Mouse (Mus musculus) bone marrow macrophage, adult 2 months (primary cell): Measurements from ENCODE around the gene Cdrt4. TPM values are rescaled to one million over a fixed set of nuclear protein-coding genes. Genes with fewer than 3 reads are reported as not detected.

Experiments used
- H3K27ac ChIP-seq: 2 replicates; pipeline ENCODE4 v1.5.1; 2012; ENCODE audit warnings: low read depth, low read length; ENCODE audit not compliant: insufficient read depth
- H3K4me1 ChIP-seq: 2 replicates; pipeline ENCODE4 v1.6.1; 2012; ENCODE audit warnings: low read length; ENCODE audit not compliant: control insufficient read depth, insufficient read depth
- H3K4me3 ChIP-seq: 2 replicates; pipeline ENCODE4 v1.5.1; 2012; ENCODE audit warnings: mild to moderate bottlenecking, low read length, moderate library complexity; ENCODE audit not compliant: insufficient read depth
- CTCF ChIP-seq: IDR thresholded peaks from 2 replicates; pipeline ENCODE4 v1.5.1; 2012; ENCODE audit warnings: low read depth, mild to moderate bottlenecking, low read length, moderate library complexity
- POLR2A ChIP-seq: IDR thresholded peaks from 2 replicates; pipeline ENCODE4 v1.6.1; 2012; ENCODE audit warnings: mild to moderate bottlenecking, low read depth, low read length, borderline replicate concordance
- polyA plus RNA-seq: library from polyadenylated mRNA; stranded (reverse); fragments of >200 nt; gene quantifications from 2 replicates; pipeline ENCODE4 v1.2.4, GENCODE M21; 2012; ENCODE audit not compliant: missing spikeins, insufficient read depth, insufficient read length

The Cdrt4 gene
- polyA plus RNA-seq, 1 experiment: not detected

DNA sequence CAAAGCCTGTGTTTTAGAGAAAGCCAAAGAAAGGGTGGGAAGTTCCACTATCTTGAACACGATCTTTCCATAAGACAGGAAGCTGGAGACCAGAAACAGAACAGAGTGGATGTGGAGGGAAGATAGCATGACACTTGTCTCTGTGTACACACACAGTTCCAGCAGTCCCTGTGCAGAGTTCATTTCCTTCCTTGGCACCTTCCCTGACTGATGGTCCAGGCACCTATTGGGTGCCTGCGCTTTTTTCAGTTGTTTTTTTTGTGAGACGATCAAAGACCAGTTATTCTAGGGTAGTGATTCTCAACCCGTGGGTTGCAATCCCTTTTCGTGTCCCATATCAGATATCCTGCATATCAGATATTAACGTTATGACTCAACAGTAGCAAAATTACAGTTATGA, 13.0 kb upstream of the Cdrt4 start:
- TF ChIP-seq CTCF (no peak), POLR2A (no peak)
- Histone ChIP-seq H3K27ac (no peak overlapping the region), H3K4me3 (no peak overlapping the region), H3K4me1 (peaks cover 4% of the 10 kb centered on the region)

DNA sequence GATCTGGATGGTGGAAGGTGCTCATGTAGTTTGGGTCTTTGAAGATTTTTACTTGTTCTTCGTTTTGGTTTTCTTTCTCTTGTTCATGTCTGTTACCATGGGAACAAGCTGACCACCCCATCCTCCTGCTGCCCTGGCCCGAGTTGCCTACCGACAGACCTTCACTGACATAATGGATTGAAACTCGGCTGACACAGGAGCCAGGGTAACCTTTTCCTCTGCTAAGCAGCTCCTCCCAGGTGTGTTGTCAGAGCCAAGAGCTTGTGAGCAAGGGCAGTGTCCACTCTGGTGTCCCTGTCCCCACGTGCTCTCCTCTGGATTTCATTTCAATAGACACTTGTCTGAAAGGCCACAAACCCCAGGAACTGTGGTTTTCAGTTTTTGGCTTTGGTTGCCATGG, 12.1 kb upstream of the Cdrt4 start:
- Histone ChIP-seq H3K27ac (no peak overlapping the region), H3K4me3 (no peak overlapping the region), H3K4me1 (peaks cover 4% of the 10 kb centered on the region)
- no peak for TF ChIP-seq CTCF
- no peak for TF ChIP-seq POLR2A

DNA sequence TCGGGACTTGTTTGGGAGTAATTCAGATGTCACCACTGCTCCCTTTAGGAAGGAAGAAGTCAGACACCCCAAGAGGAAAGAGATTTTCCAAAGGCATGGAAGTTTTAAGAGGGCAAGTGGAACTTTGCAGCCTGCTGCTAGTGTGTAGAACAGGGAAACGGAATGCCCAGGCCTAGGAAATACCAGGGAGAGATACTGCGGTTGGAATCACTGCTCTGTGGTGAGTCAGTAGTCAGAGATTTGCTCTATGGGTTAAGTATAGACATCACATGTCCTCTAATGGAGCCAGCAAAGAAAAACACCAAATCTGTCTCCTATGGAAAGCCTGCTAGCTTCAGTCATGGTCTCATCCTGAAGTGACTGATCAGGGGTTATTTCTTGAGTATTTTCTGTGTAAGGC, 10.8 kb upstream of the Cdrt4 start:
- Histone ChIP-seq H3K4me1 (peaks cover 4% of the 10 kb centered on the region), H3K27ac (no peak overlapping the region), H3K4me3 (no peak overlapping the region)
- TF ChIP-seq POLR2A: no peak
- no peak for TF ChIP-seq CTCF

DNA sequence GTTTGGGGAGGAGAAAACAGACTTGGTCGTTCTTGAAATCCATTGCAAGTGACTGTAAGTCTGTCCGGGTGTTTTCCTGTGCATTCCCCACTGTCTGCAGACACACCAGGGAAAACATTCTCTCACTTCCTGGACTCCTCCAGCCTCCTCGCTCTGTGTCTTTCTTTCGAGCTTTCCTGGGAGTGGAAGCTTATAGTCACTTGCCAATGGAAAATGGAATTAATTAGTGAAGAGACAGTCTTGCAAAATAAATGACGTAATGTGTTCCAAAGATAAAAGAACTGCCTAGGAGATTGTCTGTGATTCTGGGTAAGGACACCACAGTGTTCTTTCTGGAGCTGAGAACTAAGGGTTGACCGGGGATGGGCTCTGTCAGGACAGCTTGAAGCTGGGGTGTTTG, 7.5 kb upstream of the Cdrt4 start:
- Histone ChIP-seq H3K4me3 (no peak overlapping the region), H3K4me1 (no peaks in the 10 kb centered on the region), H3K27ac (no peak overlapping the region)
- TF ChIP-seq CTCF (no peak), POLR2A (no peak)

DNA sequence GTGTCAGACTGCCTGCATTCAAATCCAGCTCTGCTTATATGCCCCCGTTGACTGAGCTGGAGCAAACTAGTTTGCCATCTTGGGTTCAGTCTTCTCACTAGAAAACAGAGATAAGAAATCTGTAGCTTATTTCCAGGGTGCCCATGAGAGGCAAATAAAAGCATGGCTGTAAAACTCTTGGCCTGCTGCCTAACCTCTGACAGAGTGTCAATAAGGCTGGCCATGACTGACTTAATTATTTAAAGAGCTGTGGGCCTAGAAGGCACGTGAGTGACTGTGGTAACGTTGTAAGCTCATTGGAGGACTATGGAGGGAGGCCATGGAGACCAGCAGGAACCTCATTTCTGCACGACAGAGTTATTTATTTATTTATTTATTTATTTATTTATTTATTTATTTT, 5.5 kb upstream of the Cdrt4 start:
- TF ChIP-seq POLR2A: no peak
- TF ChIP-seq CTCF: no peak
- Histone ChIP-seq H3K27ac (no peak overlapping the region), H3K4me1 (no peaks in the 10 kb centered on the region), H3K4me3 (no peak overlapping the region)

DNA sequence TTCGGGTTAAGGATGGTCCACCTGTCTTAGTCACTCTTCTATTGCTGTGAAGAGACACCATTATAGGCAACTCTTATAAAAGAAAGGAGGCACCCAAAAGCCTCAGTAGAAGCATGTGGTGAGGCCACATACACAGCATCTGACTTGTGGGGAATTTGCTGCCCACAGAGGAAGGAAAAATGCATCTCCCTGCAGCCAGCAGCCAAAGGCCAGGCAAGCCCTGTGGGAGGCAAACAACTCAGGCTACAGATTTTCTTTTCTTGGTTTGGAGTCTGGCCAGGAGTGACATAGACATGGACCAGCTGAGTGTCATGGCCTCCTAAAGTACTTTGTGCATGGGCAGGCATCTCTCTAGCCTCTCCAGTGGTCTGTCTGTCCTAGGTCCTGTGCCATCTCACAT, 1.4 kb upstream of the Cdrt4 start:
- Histone ChIP-seq H3K4me1 (no peaks in the 10 kb centered on the region), H3K27ac (no peak overlapping the region), H3K4me3 (no peak overlapping the region)
- TF ChIP-seq CTCF: no peak
- TF ChIP-seq POLR2A: no peak

DNA sequence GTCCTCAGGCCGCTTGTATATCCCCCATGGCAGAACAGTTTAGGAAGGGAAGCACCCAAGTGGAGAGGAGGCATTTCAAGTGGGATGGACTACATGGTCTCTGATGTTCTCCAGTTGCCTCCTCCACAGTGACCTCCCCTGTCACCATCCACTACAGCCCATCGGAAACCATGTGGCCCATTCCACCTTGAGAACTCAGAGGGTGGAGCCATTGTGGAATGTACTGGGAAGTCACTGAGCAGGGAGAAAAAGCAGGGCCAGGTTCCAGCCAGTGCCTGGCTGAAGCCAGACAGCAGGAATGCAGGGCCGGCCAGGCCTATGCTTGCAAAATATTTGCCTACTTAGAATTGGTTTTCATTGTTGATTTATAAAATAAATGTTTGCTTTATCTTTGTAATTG, 3.8 kb downstream of the Cdrt4 start:
- H3K4me3 ChIP-seq: no peak overlapping the region
- H3K27ac ChIP-seq: no peak overlapping the region
- TF ChIP-seq POLR2A: no peak
- TF ChIP-seq CTCF: no peak
- no peaks in the 10 kb centered on the region for H3K4me1 ChIP-seq

DNA sequence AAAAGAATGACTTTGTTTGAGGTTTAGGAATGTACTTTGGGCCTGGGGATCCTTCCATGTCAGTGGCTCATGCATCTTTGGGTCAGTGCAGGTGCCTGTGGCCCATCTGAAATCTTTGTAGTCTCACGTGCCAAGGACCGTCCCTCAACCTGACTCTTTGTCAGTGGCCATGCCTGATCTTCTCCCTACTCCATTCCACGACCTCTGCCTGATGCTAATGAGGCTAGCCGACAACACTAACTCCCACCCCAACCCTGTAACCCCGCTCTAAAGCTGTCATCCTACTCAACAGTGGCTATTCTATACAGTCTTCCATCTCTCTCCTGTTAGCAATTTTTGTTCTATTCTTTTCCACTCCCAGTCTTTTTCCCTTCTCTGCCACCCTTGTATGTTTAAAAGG, 4.2 kb downstream of the Cdrt4 start:
- no peak overlapping the region for H3K27ac ChIP-seq
- no peak overlapping the region for H3K4me3 ChIP-seq
- H3K4me1 ChIP-seq: no peaks in the 10 kb centered on the region
- TF ChIP-seq POLR2A (no peak), CTCF (no peak)

DNA sequence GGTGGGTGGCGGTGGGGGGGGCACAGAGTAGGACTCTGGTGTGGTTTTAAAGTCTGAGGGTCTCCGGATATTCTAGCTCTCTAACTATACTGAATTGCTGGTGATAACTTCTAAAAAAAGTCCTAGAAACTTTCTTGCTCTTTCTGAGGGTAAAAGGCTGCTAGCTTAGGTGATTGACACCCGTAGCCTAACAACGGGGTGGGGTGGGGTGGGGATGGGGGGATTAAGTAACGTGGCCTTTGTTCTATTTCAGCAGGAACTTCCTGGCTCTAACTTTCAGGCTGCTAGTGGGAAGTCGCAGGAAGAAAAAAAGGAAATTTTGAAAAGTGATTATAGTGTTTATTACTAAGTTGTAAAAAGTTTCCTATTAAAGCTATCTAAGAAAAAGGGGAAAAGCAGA, 4.8 kb downstream of the Cdrt4 start:
- no peak for TF ChIP-seq POLR2A
- no peak for TF ChIP-seq CTCF
- Histone ChIP-seq H3K4me1 (no peaks in the 10 kb centered on the region), H3K4me3 (no peak overlapping the region), H3K27ac (no peak overlapping the region)

DNA sequence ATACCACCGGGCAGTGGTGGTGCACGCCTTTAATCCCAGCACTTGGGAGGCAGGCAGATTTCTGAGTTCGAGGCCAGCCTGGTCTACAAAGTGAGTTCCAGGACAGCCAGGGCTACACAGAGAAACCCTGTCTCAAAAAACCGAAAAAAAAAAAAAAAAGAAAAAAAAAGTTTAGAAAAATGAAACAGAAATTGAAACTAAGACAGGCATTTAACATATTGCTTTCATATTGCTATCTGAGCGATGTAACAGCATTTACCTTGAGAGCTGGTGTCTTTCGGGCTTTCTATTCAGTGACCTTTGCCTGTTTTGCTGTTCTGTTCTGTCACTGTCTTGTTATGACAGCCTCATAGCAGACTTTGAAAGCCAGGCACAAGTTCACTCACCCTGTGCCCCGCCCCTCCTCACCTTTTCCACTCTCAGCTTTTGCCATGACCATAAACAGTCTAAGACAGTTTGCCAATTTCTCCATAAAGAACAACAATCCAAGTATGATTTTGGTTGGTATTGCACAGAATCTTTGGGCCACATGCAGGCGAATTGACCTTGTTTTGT, 6.7 kb downstream of the Cdrt4 start:
- TF ChIP-seq POLR2A (no peak), CTCF (no peak)
- H3K27ac ChIP-seq: no peak overlapping the region

DNA sequence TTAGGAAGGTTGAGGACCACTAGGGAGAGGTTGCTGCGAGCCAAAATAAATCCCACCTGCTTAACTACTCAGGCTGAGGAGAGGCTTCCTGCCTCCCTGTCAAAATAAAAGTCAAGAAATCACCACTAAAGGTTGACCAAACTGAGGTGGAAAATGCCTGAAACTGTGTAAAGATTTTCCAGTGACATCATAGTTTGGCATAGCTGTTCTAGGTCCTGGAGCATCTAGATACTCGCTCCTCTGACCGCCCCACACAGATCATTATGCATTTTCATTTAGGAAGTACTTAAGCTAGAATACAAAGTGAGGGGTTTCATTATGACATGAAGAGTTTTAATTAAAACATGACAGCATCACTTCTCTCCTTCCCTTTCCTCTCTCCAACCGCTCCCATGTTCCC, 12.3 kb downstream of the Cdrt4 start:
- TF ChIP-seq CTCF: no peak
- no peak for TF ChIP-seq POLR2A
- H3K27ac ChIP-seq: no peak overlapping the region
- H3K4me3 ChIP-seq: no peak overlapping the region
- H3K4me1 ChIP-seq: no peaks in the 10 kb centered on the region

More for the DNA sequence above, 6.7 kb downstream of the Cdrt4 start:
- Histone ChIP-seq H3K4me1 (no peaks in the 10 kb centered on the region), H3K4me3 (no peak overlapping the region)

DNA sequence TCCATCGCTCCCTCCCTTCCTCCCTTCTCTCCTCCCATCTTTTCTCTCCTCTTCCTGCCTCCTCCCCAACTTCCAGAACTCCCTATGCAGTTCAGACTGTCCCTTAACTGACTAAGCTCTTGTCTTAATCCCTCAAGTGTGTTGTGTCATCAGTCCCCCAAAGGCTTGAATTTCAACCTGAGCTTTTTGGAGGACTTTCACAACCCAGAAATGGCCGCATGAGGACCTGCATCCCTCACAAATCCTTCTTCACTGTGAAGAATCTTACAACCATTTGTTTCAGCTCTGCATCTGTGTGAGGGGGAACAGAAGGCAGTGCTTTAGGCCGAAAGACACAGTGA, 15.4 kb downstream of the Cdrt4 start:
- no peak overlapping the region for H3K27ac ChIP-seq
- TF ChIP-seq CTCF: no peak
- no peak for TF ChIP-seq POLR2A
- H3K4me1 ChIP-seq: no peaks in the 10 kb centered on the region
- no peak overlapping the region for H3K4me3 ChIP-seq
